Mouse (Mus musculus) liver, adult 2 months (tissue): Measurements from ENCODE around the gene Ifrd1.
"Not testable (repeated sequence)": the region's sequence is repeated elsewhere in the genome, so short reads cannot be mapped to it uniquely, and the experiment has no call there.

Source experiments
- CTCF ChIP-seq: fragments of 200-500 bp; IDR thresholded peaks from 2 replicates; pipeline ENCODE4 v1.5.1; 2011; ENCODE audit warnings: low read depth, low read length, control low read depth
- POLR2A ChIP-seq: fragments of 200-500 bp; IDR thresholded peaks from 2 replicates; pipeline ENCODE4 v1.6.1; 2011; ENCODE audit warnings: low read length, control low read depth; ENCODE audit not compliant: insufficient read depth; ENCODE audit errors: extremely low read depth

GRCm38 (mm10) chr12:40255310-40255709, 7.0 kb upstream of the Ifrd1 start:
- not testable (repeated sequence) for TF ChIP-seq POLR2A, CTCF
